Mouse (Mus musculus) liver, adult 2 months (tissue): Measurements from ENCODE around the gene Amigo1. TPM values are rescaled to one million over a fixed set of nuclear protein-coding genes. Genes with fewer than 3 reads are reported as not detected.

ENCODE experiments used
- DNase-seq: peaks from one replicate; pipeline ENCODE4 v3.0.0-alpha.2; 2011; ENCODE audit warnings: low read depth, low spot score; ENCODE audit errors: extremely low read depth
- H3K27ac ChIP-seq: fragments of 200-500 bp; replicated peaks from 2 replicates; pipeline ENCODE4 v1.5.1; 2012; ENCODE audit warnings: low read depth, mild to moderate bottlenecking, control low read depth, inconsistent platforms, low read length; ENCODE audit not compliant: insufficient read depth
- H3K27me3 ChIP-seq: fragments of 200-500 bp; 2 replicates; pipeline ENCODE4 v1.6.1; 2012; ENCODE audit warnings: mild to moderate bottlenecking, moderate library complexity, low read length, inconsistent platforms; ENCODE audit not compliant: control insufficient read depth, insufficient read depth
- H3K36me3 ChIP-seq: fragments of 200-500 bp; 2 replicates; pipeline ENCODE4 v1.6.1; 2012; ENCODE audit warnings: low read length, inconsistent platforms; ENCODE audit not compliant: control insufficient read depth, insufficient read depth
- H3K4me1 ChIP-seq: fragments of 200-500 bp; 2 replicates; pipeline ENCODE4 v1.6.1; 2011; ENCODE audit warnings: low read length; ENCODE audit not compliant: control insufficient read depth, insufficient read depth
- H3K4me3 ChIP-seq: fragments of 200-500 bp; 2 replicates; pipeline ENCODE4 v1.5.1; 2011; ENCODE audit warnings: low read depth, mild to moderate bottlenecking, control low read depth, low read length, moderate library complexity; ENCODE audit not compliant: insufficient read depth
- H3K79me2 ChIP-seq: fragments of 200-500 bp; 2 replicates; pipeline ENCODE4 v1.6.1; 2012; ENCODE audit warnings: inconsistent platforms, mild to moderate bottlenecking, low read length, moderate library complexity; ENCODE audit not compliant: control insufficient read depth, insufficient read depth
- H3K9ac ChIP-seq: fragments of 200-500 bp; 2 replicates; pipeline ENCODE4 v1.6.1; 2012; ENCODE audit warnings: low read depth, mild to moderate bottlenecking, control low read depth, inconsistent platforms, low read length
- CTCF ChIP-seq: fragments of 200-500 bp; IDR thresholded peaks from 2 replicates; pipeline ENCODE4 v1.5.1; 2011; ENCODE audit warnings: low read depth, low read length, control low read depth
- POLR2A ChIP-seq: fragments of 200-500 bp; IDR thresholded peaks from 2 replicates; pipeline ENCODE4 v1.6.1; 2011; ENCODE audit warnings: low read length, control low read depth; ENCODE audit not compliant: insufficient read depth; ENCODE audit errors: extremely low read depth
- WGBS: fragments of 180-500 bp; shearing (Covaris S2); methylation state at CpG from one replicate; pipeline ENCODE4 v1.1.7; 2018; 5-methylcytosine and 5-hydroxymethylcytosine counted together
- polyA plus RNA-seq: library from polyadenylated mRNA; depleted of rRNA; stranded (reverse); fragments of >200 nt; gene quantifications from 2 replicates; pipeline ENCODE4 v1.2.3, GENCODE M21; 2012
- total RNA-seq: library from RNA; depleted of rRNA; stranded (reverse); fragments of >200 nt; gene quantifications from 2 replicates; pipeline ENCODE4 v1.2.3, GENCODE M21; 2014

Gene Amigo1
- total and polyA plus RNA-seq, 2 experiments, result 2.7 to 15.1 TPM

GRCm38 (mm10) chr3:108197066-108197497 is 10.9 kb downstream of the Amigo1 start:
- no peaks in the 10 kb centered on the region for H3K36me3 ChIP-seq
- TF ChIP-seq POLR2A, result no peak
- no peak for TF ChIP-seq CTCF
- H3K4me1 ChIP-seq, result peaks cover 3% of the 10 kb centered on the region; the same call in 1 of the 2 replicates
- H3K27me3 ChIP-seq, result no peaks in the 10 kb centered on the region
- no peak overlapping the region for H3K4me3 ChIP-seq
- no peak overlapping the region for H3K9ac ChIP-seq
- no peaks in the 10 kb centered on the region for H3K79me2 ChIP-seq
- 71% methylated on average over 14 of the region's 14 CpGs for WGBS
- no peak overlapping the region for H3K27ac ChIP-seq
- no peak for DNase-seq

- DNase-seq, result no peak
- Histone ChIP-seq H3K9ac (no peak overlapping the region), H3K27me3 (no peaks in the 10 kb centered on the region), H3K4me3 (no peak overlapping the region), H3K79me2 (no peaks in the 10 kb centered on the region), H3K27ac (no peak overlapping the region), H3K36me3 (no peaks in the 10 kb centered on the region), H3K4me1 (peaks cover 3% of the 10 kb centered on the region; the same call in 1 of the 2 replicates)
- WGBS, result 95% methylated on average over 6 of the region's 6 CpGs
- TF ChIP-seq CTCF (no peak), POLR2A (no peak)
Observed at GRCm38 (mm10) chr3:108199231-108199630, 13.1 kb downstream of the Amigo1 start.

GRCm38 (mm10) chr3:108200329-108201323 is 14.5 kb downstream of the Amigo1 start, which contains the start of gene Cyb561d1:
Gene Cyb561d1, minus strand, starts transcription at chr3:108201212.
- Histone ChIP-seq H3K79me2 (no peaks in the 10 kb centered on the region), H3K36me3 (no peaks in the 10 kb centered on the region), H3K27ac (peak within 1 kb of the TSS; percentile 73), H3K27me3 (no peaks in the 10 kb centered on the region), H3K4me3 (peak within 1 kb of the TSS; percentile 96), H3K4me1 (peaks cover 3% of the 10 kb centered on the region; the same call in 1 of the 2 replicates), H3K9ac (peak within 1 kb of the TSS; percentile 88)
- 3% methylated on average over 44 of the region's 44 CpGs for WGBS
- TF ChIP-seq POLR2A, result peak; percentile 52; the same call in 1 of the 2 replicates
- peak; percentile 70 for TF ChIP-seq CTCF
- peak; percentile 75 for DNase-seq

- no peaks in the 10 kb centered on the region for H3K36me3 ChIP-seq
- no peak overlapping the region for H3K4me3 ChIP-seq
- H3K9ac ChIP-seq, result no peak overlapping the region
- DNase-seq, result no peak
- peaks cover 3% of the 10 kb centered on the region; the same call in 1 of the 2 replicates for H3K4me1 ChIP-seq
- H3K27me3 ChIP-seq, result no peaks in the 10 kb centered on the region
- TF ChIP-seq POLR2A (no peak), CTCF (no peak)
- no peak overlapping the region for H3K27ac ChIP-seq
- no peaks in the 10 kb centered on the region for H3K79me2 ChIP-seq
Observed at GRCm38 (mm10) chr3:108202506-108202905, 16.4 kb downstream of the Amigo1 start.

- H3K36me3 ChIP-seq, result no peaks in the 10 kb centered on the region
- H3K4me1 ChIP-seq, result peaks cover 3% of the 10 kb centered on the region; the same call in 1 of the 2 replicates
- H3K79me2 ChIP-seq, result no peaks in the 10 kb centered on the region
- H3K27me3 ChIP-seq, result no peaks in the 10 kb centered on the region
- 94% methylated on average over 13 of the region's 13 CpGs for WGBS
- no peak overlapping the region for H3K4me3 ChIP-seq
- TF ChIP-seq CTCF (no peak), POLR2A (no peak)
- no peak overlapping the region for H3K27ac ChIP-seq
- no peak for DNase-seq
- no peak overlapping the region for H3K9ac ChIP-seq
Observed at GRCm38 (mm10) chr3:108203212-108203611, 17.1 kb downstream of the Amigo1 start.
